Mouse (Mus musculus) splenic B cell, adult 2 months (primary cell): ENCODE results near the gene Kifap3.
A peak's percentile ranks its signal among the peaks of the same experiment; 100 is the strongest.
"Not testable (repeated sequence)": the region's sequence is repeated elsewhere in the genome, so short reads cannot be mapped to it uniquely, and the experiment has no call there.

ENCODE experiments used
- DNase-seq: peaks from one replicate; pipeline ENCODE4 v3.0.0-alpha.2; 2011; ENCODE audit warnings: low read depth, low spot score
- H3K27me3 ChIP-seq: 2 replicates; pipeline ENCODE4 v1.6.1; 2012; ENCODE audit warnings: mild to moderate bottlenecking, low read length, moderate library complexity, mixed read lengths; ENCODE audit not compliant: control insufficient read depth, poor library complexity, insufficient read depth, severe bottlenecking
- H3K36me3 ChIP-seq: 2 replicates; pipeline ENCODE4 v1.6.1; 2012; ENCODE audit warnings: mild to moderate bottlenecking, low read length, moderate library complexity, mixed read lengths; ENCODE audit not compliant: control insufficient read depth, poor library complexity, insufficient read depth, severe bottlenecking

Gene Kifap3

GRCm38 (mm10) chr1:163779336-163780115 lies at the start of gene Kifap3:
Kifap3 (plus strand) TSS chr1:163779583.
- Histone ChIP-seq H3K36me3 (no peaks in the 10 kb centered on the region), H3K27me3 (no peaks in the 10 kb centered on the region)
- DNase-seq, result peak; percentile 94

- not testable (repeated sequence) for H3K27me3 ChIP-seq, H3K36me3 ChIP-seq, DNase-seq
Observed at GRCm38 (mm10) chr1:163731166-163731565, 48.2 kb upstream of the Kifap3 start.

GRCm38 (mm10) chr1:163736441-163737238 lies 42.7 kb upstream of the Kifap3 start:
- Histone ChIP-seq H3K27me3 (no peaks in the 10 kb centered on the region), H3K36me3 (no peaks in the 10 kb centered on the region)
- no peak for DNase-seq

- DNase-seq, result no peak
- H3K36me3 ChIP-seq, result no peaks in the 10 kb centered on the region
- H3K27me3 ChIP-seq, result no peaks in the 10 kb centered on the region
Observed at GRCm38 (mm10) chr1:163737239-163737533, 42.2 kb upstream of the Kifap3 start.

GRCm38 (mm10) chr1:163751360-163751992 lies 27.9 kb upstream of the Kifap3 start:
- no peak for DNase-seq
- H3K27me3 ChIP-seq, result no peaks in the 10 kb centered on the region
- H3K36me3 ChIP-seq, result no peaks in the 10 kb centered on the region

- no peak for DNase-seq
- no peaks in the 10 kb centered on the region for H3K36me3 ChIP-seq
Observed at GRCm38 (mm10) chr1:163757462-163758207, 21.7 kb upstream of the Kifap3 start.

GRCm38 (mm10) chr1:163783577-163783976 lies 4.2 kb downstream of the Kifap3 start:
- not testable (repeated sequence) for DNase-seq, H3K36me3 ChIP-seq, H3K27me3 ChIP-seq

More at GRCm38 (mm10) chr1:163757462-163758207, 21.7 kb upstream of the Kifap3 start:
- no peaks in the 10 kb centered on the region for H3K27me3 ChIP-seq

- Histone ChIP-seq H3K36me3 (no peaks in the 10 kb centered on the region), H3K27me3 (no peaks in the 10 kb centered on the region)
- DNase-seq, result no peak
Observed at GRCm38 (mm10) chr1:163821365-163821764, 42.0 kb downstream of the Kifap3 start.

- DNase-seq, result no peak
- no peaks in the 10 kb centered on the region for H3K36me3 ChIP-seq
Observed at GRCm38 (mm10) chr1:163829482-163829881, 50.1 kb downstream of the Kifap3 start.

GRCm38 (mm10) chr1:163834066-163834465 lies 54.7 kb downstream of the Kifap3 start:
- Histone ChIP-seq H3K36me3 (no peaks in the 10 kb centered on the region), H3K27me3 (no peaks in the 10 kb centered on the region)
- DNase-seq, result peak; percentile 6

More at GRCm38 (mm10) chr1:163829482-163829881, 50.1 kb downstream of the Kifap3 start:
- H3K27me3 ChIP-seq, result no peaks in the 10 kb centered on the region

- H3K36me3 ChIP-seq, result no peaks in the 10 kb centered on the region
- no peaks in the 10 kb centered on the region for H3K27me3 ChIP-seq
- no peak for DNase-seq
Observed at GRCm38 (mm10) chr1:163835062-163835461, 55.7 kb downstream of the Kifap3 start.

GRCm38 (mm10) chr1:163838482-163838881 lies 59.1 kb downstream of the Kifap3 start:
- H3K27me3 ChIP-seq, H3K36me3 ChIP-seq, DNase-seq: not testable (repeated sequence)

GRCm38 (mm10) chr1:163840555-163840954 lies 61.2 kb downstream of the Kifap3 start:
- DNase-seq, result no peak
- Histone ChIP-seq H3K36me3 (no peaks in the 10 kb centered on the region), H3K27me3 (no peaks in the 10 kb centered on the region)

- peak; percentile 23 for DNase-seq
- Histone ChIP-seq H3K27me3 (no peaks in the 10 kb centered on the region), H3K36me3 (no peaks in the 10 kb centered on the region)
Observed at GRCm38 (mm10) chr1:163842238-163842637, 62.9 kb downstream of the Kifap3 start.
